Mouse (Mus musculus): Measurements from ENCODE around the gene Adgrb3.

DNA sequence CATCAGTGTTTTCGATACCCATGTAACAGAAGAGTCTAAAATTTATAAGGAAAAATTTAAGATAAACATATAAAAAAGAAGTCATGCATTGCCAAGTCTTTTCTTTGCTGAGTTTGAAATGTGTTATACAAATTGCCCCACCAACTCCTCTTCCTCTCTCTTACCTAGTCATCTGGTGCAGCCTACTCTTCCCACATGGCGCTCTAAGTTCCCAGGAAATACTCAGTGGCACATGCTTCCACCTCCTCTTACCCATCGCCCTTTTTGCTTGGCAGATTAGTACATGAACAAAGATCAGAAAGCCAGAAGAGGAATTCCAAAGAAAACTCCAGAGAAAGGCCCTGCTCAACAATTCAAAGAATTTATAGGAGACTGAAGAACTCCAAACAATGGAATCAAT is 353.8 kb downstream of the Adgrb3 start:
- TF ChIP-seq GATA1 (IDR thresholded peaks at IDR 0.05; ENCODE audit: low read length) (no peak), TAL1 (IDR thresholded peaks at IDR 0.05; ENCODE audit: low read length) (no peak)

Data from erythroblast, embryonic 14.5 days (primary cell).